Mouse (Mus musculus) small intestine, adult 2 months (tissue): ENCODE data around the gene Actn1.

Source experiments
- CTCF ChIP-seq: fragments of 200-500 bp; IDR thresholded peaks from 2 replicates; pipeline ENCODE4 v1.5.1; 2012; ENCODE audit warnings: low read depth, mild to moderate bottlenecking, control low read depth, inconsistent platforms, low read length, moderate library complexity, mixed read lengths; ENCODE audit not compliant: insufficient replicate concordance, insufficient read length; ENCODE audit errors: extremely low read depth
- POLR2A ChIP-seq: fragments of 200-500 bp; IDR thresholded peaks from 2 replicates; pipeline ENCODE4 v1.6.1; 2012; ENCODE audit warnings: low read depth, mild to moderate bottlenecking, control low read depth, inconsistent platforms, low read length, moderate library complexity

GRCm38 (mm10) chr12:80125316-80125715 is 134.9 kb downstream of the Actn1 start:
- TF ChIP-seq CTCF (no peak), POLR2A (no peak)
